13 mouse cellular contexts compared by ENCODE assay signal in genomic region chr17:83964454-83965211, GRCm38 (mm10).
A peak's percentile ranks its signal among the peaks of the same experiment; 100 is the strongest.
DNase-seq lines count a peak whose midpoint lies in the region; ATAC-seq and TF ChIP-seq lines count a peak whose summit lies in the region.
"Had no signal": no experiment of that assay in that cellular context is flagged by ENCODE, and none has a peak within 500 bp of the region (broad histone marks: within the 10 kb centered on the region; RNA-seq: fewer than 3 reads in every experiment).

No protein-coding gene starts in this region.

- WGBS in heart, embryonic 15.5 days = 47% methylated on average over 13 of the region's 13 CpGs
- WGBS in embryonic facial prominence, embryonic 13.5 days = 28% methylated on average over 13 of the region's 13 CpGs
- WGBS in kidney, postnatal 0 days = 48% methylated on average over 13 of the region's 13 CpGs

- H3K4me2 ChIP-seq in heart, embryonic 15.5 days = no peak overlapping the region
- H3K4me2 ChIP-seq in embryonic facial prominence, embryonic 13.5 days = no peak overlapping the region
- H3K4me2 ChIP-seq in kidney, postnatal 0 days (ENCODE audit: low read length) = no peak overlapping the region

- no peak for DNase-seq in heart, postnatal 10 days
- DNase-seq in G1E (ENCODE audit: low spot score) = no peak
- DNase-seq in kidney, postnatal 0 days (ENCODE audit: low spot score) = no peak
- no peak for DNase-seq in left cerebral cortex, adult 11 months (ENCODE audit: low spot score)
- DNase-seq in left cerebral cortex, postnatal 36 days (ENCODE audit: low spot score in 2 of 2) = no peak
- DNase-seq: cerebellum, adult 11 months; right cerebral cortex, postnatal 14 days; thymus, adult 18-20 months had no signal

- H3K27me3 ChIP-seq in heart, embryonic 15.5 days = no peaks in the 10 kb centered on the region
- no peaks in the 10 kb centered on the region for H3K27me3 ChIP-seq in G1E (ENCODE audit: insufficient read depth, low read length)
- no peaks in the 10 kb centered on the region for H3K27me3 ChIP-seq in embryonic facial prominence, embryonic 13.5 days
- H3K27me3 ChIP-seq in kidney, postnatal 0 days (ENCODE audit: insufficient read depth, low read length) = no peaks in the 10 kb centered on the region
- H3K27me3 ChIP-seq: CH12.LX had no signal

- TF ChIP-seq CTCF in G1E (IDR thresholded peaks at IDR 0.05; ENCODE audit: low read depth, low read length) = no peak
- no peak for TF ChIP-seq CTCF in kidney, postnatal 0 days (IDR thresholded peaks at IDR 0.05; ENCODE audit: low read depth)

- no peaks in the 10 kb centered on the region for H3K36me3 ChIP-seq in heart, embryonic 15.5 days
- H3K36me3 ChIP-seq in G1E (replicated peaks) = peaks cover 3% of the 10 kb centered on the region
- H3K36me3 ChIP-seq in embryonic facial prominence, embryonic 13.5 days = no peaks in the 10 kb centered on the region
- H3K36me3 ChIP-seq in kidney, postnatal 0 days (ENCODE audit: insufficient read depth, low read length) = no peaks in the 10 kb centered on the region

- no peak overlapping the region for H3K4me3 ChIP-seq in heart, embryonic 15.5 days
- peak overlapping the region; percentile 25; the same call in 1 of the 2 replicates for H3K4me3 ChIP-seq in G1E (ENCODE audit: low read depth, low read length)
- H3K4me3 ChIP-seq in embryonic facial prominence, embryonic 13.5 days = no peak overlapping the region
- no peak overlapping the region for H3K4me3 ChIP-seq in kidney, postnatal 0 days (replicated peaks; ENCODE audit: low read depth, low read length)

- intact Hi-C loops in heart, postnatal 10 days (cut with DNase I) = no loop called here
- intact Hi-C loops in left cerebral cortex, postnatal 36 days (cut with DNase I) = no loop called here

- peaks cover 26% of the 10 kb centered on the region for H3K4me1 ChIP-seq in heart, embryonic 15.5 days (replicated peaks)
- H3K4me1 ChIP-seq in G1E (ENCODE audit: insufficient read depth, low read depth, low read length) = peaks cover 96% of the 10 kb centered on the region
- peaks cover 55% of the 10 kb centered on the region for H3K4me1 ChIP-seq in embryonic facial prominence, embryonic 13.5 days
- peaks cover 17% of the 10 kb centered on the region for H3K4me1 ChIP-seq in kidney, postnatal 0 days (replicated peaks; ENCODE audit: insufficient read depth, low read length)

- H3K9me3 ChIP-seq in heart, embryonic 15.5 days (replicated peaks) = no peaks in the 10 kb centered on the region
- peaks cover 5% of the 10 kb centered on the region for H3K9me3 ChIP-seq in G1E (replicated peaks)
- H3K9me3 ChIP-seq in embryonic facial prominence, embryonic 13.5 days = 0 out of 2 replicates have a peak, but pooled peaks cover 5% of the 10 kb centered on the region
- H3K9me3 ChIP-seq in kidney, postnatal 0 days (replicated peaks; ENCODE audit: low read length) = no peaks in the 10 kb centered on the region

- peak overlapping the region; percentile 3; the same call in 1 of the 2 replicates for H3K9ac ChIP-seq in heart, embryonic 15.5 days
- H3K9ac ChIP-seq in embryonic facial prominence, embryonic 13.5 days = peak overlapping the region; percentile 47; the same call in 1 of the 2 replicates
- H3K9ac ChIP-seq in kidney, postnatal 0 days (ENCODE audit: low read depth, low read length) = no peak overlapping the region
- H3K9ac ChIP-seq: liver, embryonic 14.5 days had no signal

- ATAC-seq in heart, embryonic 15.5 days (replicated peaks; ENCODE audit: insufficient number of reproducible peaks, insufficient read depth, low FRiP score, low read depth) = no peak
- ATAC-seq in G1E (ENCODE audit: extremely low read depth, insufficient number of reproducible peaks, low FRiP score, poor library complexity, severe bottlenecking) = no peak
- ATAC-seq in embryonic facial prominence, embryonic 13.5 days (ENCODE audit: insufficient number of reproducible peaks, insufficient read depth, low FRiP score, low TSS enrichment, low read depth) = no peak; the same call in 1 of the 2 replicates
- ATAC-seq in kidney, postnatal 0 days (replicated peaks; ENCODE audit: low FRiP score, low read depth) = peak; percentile 37; the same call in 1 of the 2 replicates
- ATAC-seq in activated CD4-positive, CD25-positive, alpha-beta regulatory T cell, adult 4 months = no peak

- no peak overlapping the region for H3K27ac ChIP-seq in heart, embryonic 15.5 days
- H3K27ac ChIP-seq in embryonic facial prominence, embryonic 13.5 days = peak overlapping the region; percentile 85
- H3K27ac ChIP-seq in kidney, postnatal 0 days = no peak overlapping the region
- H3K27ac ChIP-seq: liver, embryonic 14.5 days had no signal
